Mouse (Mus musculus) bone marrow, adult 2 months (tissue): ENCODE results near the gene Gm10959.

Experiments used
- CTCF ChIP-seq: fragments of 200-500 bp; IDR thresholded peaks from 2 replicates; pipeline ENCODE4 v1.5.1; 2011; ENCODE audit warnings: low read length, control low read depth; ENCODE audit not compliant: control insufficient read depth, insufficient read depth
- POLR2A ChIP-seq: fragments of 200-500 bp; IDR thresholded peaks from 2 replicates; pipeline ENCODE4 v1.6.1; 2011; ENCODE audit warnings: low read depth, mild to moderate bottlenecking, control low read depth, low read length, borderline replicate concordance; ENCODE audit not compliant: control insufficient read depth

- TF ChIP-seq CTCF (no peak), POLR2A (no peak)
These were observed at the start of gene Gm10959 for GRCm38 (mm10) chr3:122919260-122919659.
